Mouse (Mus musculus) T-helper 17 cell (primary cell): ENCODE measurements around the gene Igfbp6.

Experiments used
- in situ Hi-C, 2 experiments: fragments of 300-600 bp; cut with MboI, MseI; formaldehyde crosslinking; loops; 1 replicate in 1 of 2; 2 replicates in 1 of 2; pipeline ENCODE4 v1.15.1; 2025; ENCODE audit warnings: high pct_unique_total_duplicates in 2 of 2

Gene Igfbp6

DNA sequence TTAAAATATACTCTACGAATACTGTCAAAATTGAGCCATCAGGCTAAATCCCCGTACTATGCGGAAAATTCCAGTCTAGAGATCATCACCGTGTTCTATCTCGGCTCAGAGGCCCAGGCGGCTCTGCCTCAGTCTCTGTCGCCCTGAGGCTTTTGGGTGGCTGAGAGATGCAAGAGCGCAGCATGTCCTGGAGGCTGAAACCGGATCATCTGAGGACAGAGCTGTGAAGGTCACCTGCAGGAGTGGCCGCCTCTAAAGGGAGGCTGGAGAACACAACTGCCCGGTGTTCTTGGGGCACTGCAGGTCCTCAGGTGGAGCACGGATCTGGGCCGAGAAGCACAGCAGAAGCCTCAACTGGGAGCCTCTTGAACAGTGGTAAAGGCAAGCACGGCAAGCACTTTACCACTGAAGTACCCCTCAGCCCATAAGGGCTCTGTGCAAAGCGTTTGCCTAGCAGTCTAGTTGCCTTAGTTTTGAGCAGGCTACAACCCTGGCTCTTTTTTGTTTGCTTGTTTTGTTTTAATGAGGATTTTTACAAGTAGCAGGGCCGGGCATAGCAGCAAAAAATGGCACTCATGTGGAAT, 31.7 kb downstream of the Igfbp6 start:
- in situ Hi-C loops, result no loop called here

DNA sequence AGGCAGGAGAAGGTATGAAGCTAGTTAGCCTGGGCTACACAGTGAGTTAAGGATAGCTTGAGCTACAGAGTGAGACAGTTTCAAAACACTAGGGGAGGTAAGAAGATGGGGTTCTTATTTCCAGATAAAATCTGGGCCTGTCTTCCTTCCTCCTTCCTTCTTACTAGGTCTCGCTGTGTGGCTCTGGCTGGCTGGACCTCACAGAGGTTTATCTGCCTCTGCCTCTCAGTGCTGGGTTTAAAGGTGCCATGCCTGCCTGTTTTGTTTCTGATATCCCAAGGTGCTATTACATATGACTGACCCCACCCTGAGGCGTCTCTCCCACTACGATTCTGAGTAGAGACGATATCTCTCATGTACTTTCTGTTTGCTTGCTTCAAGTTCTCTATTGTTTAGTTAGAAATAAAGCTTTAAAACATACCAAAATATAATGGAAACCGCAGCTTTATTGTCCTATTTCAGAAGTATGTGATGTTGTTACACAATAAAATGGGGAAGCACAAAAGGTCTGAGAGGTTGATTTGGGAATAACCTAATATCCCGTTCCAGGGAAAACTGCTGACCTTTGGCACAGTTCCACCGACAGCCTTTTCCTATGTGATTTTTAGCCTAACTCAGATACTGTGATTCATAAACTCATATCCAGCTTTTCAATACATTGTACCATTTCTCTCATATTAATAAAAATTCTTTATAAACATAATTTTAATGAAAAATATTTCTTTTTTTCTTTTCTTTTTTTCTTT, 32.6 kb downstream of the Igfbp6 start:
- in situ Hi-C loops, result no loop called here

DNA sequence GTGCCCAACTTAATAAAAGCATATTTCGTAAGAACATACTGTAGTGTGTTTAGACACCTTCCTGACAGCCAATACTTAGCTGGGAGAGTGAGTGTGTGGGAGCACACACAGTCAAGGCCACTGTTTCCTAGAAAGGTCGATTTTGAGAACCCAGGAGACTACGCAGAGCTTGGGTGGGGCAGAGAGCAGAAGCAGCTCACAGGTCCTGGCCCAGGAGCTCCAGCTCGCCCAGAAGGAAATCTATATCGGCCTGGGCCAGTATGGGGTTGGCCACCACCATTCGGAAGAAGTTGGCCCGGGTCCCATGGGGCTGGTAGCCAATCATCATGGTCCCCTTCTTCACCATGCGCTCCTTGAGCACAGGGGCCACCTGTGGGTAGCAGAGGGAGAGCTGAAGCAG, 33.3 kb downstream of the Igfbp6 start:
- in situ Hi-C loops, result no loop called here

DNA sequence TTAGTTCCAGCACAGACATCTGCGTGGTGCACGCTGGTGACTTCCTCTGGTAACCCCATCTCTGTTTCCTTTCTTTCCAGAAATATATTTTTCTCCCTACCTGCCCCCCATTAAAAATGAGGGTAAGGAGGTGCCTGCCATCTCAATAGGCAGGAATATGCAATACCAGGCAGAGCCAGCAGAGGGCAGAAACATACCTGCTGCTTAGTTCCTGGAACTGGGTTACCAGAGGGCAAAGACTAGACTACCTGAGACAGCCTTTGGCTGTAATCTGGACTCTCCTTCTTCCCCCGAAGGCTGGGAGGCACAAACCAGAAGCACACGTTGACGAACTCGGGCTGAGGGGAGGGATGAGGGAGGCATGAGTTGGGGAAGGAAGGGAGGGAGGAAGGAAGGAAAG, 34.1 kb downstream of the Igfbp6 start:
- in situ Hi-C loops, result no loop called here

GRCm38 (mm10) chr15:102179106-102179505, 34.9 kb downstream of the Igfbp6 start:
- in situ Hi-C loops, result no loop called here

DNA sequence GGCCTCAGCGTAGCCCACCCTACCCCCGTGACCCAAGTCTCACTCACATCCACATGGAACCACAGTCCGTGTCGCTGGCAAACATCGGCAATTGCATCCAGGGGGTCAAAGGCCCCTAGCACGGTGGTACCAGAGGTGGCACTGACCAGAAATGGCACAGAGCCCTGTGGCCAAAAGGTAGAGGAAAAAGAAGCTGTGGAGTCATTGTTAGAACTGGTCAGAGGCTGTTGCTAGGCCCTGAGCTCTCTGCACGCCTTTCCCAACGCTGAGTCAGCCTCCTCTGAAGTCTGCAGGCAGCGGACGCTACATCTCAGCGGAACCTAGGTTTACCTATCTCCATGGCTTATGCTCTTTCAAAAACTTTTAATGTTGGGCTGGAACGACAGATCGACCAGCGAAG, 35.8 kb downstream of the Igfbp6 start:
- in situ Hi-C loops, result no loop called here

DNA sequence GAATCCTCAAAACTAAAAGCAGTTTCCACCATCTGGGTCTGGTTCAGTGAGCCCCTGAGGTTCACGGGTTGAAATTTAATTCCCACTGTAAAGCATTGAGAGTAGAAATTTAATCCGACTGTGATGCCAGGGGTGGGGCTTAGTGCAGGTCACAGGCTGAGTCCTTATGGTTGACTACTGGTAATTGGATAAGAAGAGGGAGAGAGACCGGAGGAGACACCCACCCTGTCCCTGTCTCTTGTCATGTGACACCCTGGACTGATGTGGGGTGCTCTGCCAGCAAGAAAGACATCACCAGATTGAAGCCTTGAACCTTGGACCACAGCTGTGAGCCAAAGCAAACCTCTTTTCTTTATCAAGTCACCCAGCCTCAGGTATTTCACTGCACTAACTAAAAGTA, 38.9 kb downstream of the Igfbp6 start:
- in situ Hi-C loops, result no loop called here

DNA sequence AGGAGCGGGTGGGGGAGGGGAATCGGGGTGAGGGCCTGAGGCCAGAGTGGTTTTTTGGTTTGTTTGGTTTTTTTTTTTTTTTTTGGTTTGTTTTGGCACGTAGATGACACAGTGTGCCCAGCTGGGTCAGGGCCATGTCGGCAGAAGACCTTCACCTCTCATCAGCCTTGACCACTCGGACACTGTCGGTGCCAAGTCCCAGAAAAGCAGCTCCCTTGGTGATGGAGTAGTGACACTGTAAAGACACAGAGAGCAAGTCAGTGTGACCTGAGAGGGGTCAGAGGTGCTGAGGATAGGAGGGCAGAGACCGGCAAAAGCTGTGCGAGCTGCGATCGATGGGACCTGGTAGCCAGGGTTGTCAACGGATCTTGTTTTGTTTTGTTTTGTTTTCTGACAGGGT, 42.1 kb downstream of the Igfbp6 start:
- in situ Hi-C loops, result no loop called here

GRCm38 (mm10) chr15:102188096-102188495, 43.9 kb downstream of the Igfbp6 start:
- in situ Hi-C loops, result no loop called here

DNA sequence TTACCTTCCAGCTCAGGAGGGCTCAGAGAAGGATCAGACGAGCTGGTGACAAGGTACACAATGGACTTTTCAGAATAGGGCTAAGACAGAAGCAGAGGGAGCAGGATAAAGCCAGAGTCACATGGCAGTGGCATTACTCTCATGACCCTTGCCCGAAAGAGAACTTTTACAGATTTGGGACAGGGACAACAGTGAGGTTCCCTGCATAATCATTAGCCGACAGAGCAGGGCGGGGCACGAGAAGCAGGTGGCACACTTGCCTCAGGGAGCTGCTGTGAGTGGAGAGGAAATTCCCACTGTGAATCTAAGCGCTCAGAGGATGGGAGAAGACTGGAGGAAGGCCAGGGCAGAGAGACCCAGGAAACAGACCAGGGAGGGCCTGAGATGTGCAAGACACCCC, 44.7 kb downstream of the Igfbp6 start:
- in situ Hi-C loops, result no loop called here

- in situ Hi-C loops, result no loop called here
These were observed 47.5 kb downstream of the Igfbp6 start for GRCm38 (mm10) chr15:102191699-102192098.

GRCm38 (mm10) chr15:102192271-102192812, 48.2 kb downstream of the Igfbp6 start:
- in situ Hi-C loops, result no loop called here

DNA sequence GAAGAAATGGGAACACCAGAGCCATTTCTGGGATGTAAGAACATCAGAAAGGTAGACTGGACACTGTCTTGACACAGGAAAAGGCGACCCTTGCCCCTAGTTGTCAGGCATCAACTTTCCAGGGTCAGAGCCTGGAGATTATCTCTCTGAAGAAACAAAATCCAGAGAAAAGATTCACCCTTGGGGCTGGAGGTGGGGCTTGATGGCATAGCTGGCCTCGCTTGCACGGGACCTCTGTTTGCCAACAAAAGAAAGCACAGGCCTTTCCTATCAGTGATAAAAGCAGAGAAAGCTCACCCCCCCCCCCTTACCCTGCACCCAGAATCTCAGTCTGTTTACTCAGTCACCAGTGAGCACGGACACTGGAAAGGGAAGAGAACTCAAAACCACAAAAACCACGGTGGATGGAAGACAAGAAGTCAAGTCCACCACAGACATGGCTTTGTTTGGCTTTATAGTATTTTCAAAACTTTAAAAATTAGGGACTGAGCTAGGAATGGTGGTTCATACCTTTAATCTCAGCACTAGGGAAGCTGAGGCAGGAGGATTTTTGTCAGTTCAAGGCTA, 48.7 kb downstream of the Igfbp6 start:
- in situ Hi-C loops, result no loop called here

DNA sequence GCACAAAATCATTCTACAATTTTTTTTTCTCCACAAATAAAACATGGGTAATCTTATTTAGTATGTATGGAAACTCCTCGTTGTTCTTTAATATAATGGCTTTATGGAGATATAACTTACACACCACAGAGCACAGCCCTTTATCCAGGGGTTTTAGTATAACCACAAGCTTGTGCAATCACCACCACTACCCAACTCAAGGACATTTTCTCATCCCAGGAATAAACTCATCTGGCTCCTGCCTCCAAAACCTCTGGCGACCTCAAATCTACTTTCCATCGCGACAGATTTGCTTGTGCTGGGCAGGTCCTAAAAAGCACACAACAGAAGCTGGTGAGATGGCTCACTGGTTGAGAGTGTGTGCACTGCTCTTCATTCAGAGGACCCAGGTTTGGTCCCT, 49.5 kb downstream of the Igfbp6 start:
- in situ Hi-C loops, result no loop called here

GRCm38 (mm10) chr15:102194439-102194838, 50.3 kb downstream of the Igfbp6 start:
- in situ Hi-C loops, result no loop called here

- in situ Hi-C loops, result no loop called here
These were observed 51.2 kb downstream of the Igfbp6 start for GRCm38 (mm10) chr15:102195373-102195772.

DNA sequence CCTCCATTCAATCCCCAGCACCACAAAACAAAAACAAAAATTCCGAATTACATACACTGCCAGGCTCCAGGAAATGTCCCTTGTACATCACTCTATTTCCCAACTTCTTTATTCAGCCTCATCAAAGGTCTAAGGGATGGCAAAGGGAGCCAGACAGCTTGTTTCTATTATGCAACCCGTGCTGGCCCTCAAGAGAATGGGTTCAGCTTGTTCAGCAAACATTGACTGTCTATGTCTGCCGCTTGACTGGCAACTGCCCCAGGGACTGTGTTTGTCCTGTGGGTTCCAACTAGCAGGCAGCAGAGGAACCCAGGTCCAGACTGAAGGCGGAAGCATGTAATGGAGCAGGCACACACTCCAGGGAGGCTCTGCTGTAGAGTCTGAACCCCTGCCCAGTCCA, 54.7 kb downstream of the Igfbp6 start:
- in situ Hi-C loops, result no loop called here
